Mouse (Mus musculus) right cerebral cortex, adult 18-20 months (tissue): Measurements from ENCODE around the gene Zkscan3.

Experiments
- DNase-seq: peaks from one replicate; pipeline ENCODE4 v3.0.0; 2022; ENCODE audit warnings: mixed read lengths

The Zkscan3 gene

GRCm38 (mm10) chr13:21396048-21396447, 6.5 kb downstream of the Zkscan3 start:
- peak; percentile 7 for DNase-seq

GRCm38 (mm10) chr13:21395623-21396022, 6.9 kb downstream of the Zkscan3 start:
- no peak for DNase-seq

GRCm38 (mm10) chr13:21395211-21395610, 7.3 kb downstream of the Zkscan3 start:
- no peak for DNase-seq

GRCm38 (mm10) chr13:21377773-21378172, 24.8 kb downstream of the Zkscan3 start:
- DNase-seq, result no peak

GRCm38 (mm10) chr13:21372700-21373099, 29.9 kb downstream of the Zkscan3 start:
- DNase-seq, result peak; percentile 4

GRCm38 (mm10) chr13:21366635-21367034, 35.9 kb downstream of the Zkscan3 start:
- DNase-seq, result no peak

- DNase-seq, result no peak
Observed at GRCm38 (mm10) chr13:21363719-21364118, 38.8 kb downstream of the Zkscan3 start.

- DNase-seq, result peak; percentile 95
Observed at GRCm38 (mm10) chr13:21362621-21363248, 39.8 kb downstream of the Zkscan3 start, which contains the start of gene Zscan12. TSS of gene Zscan12 (plus strand) at chr13:21362820.

GRCm38 (mm10) chr13:21350593-21350992, 52.0 kb downstream of the Zkscan3 start:
- DNase-seq, result no peak

- DNase-seq, result no peak
Observed at GRCm38 (mm10) chr13:21346610-21347009, 55.9 kb downstream of the Zkscan3 start, which contains the start of gene Olfr1367. TSS of gene Olfr1367 (plus strand) at chr13:21346910.
